Mouse (Mus musculus) naive thymus-derived CD4-positive, alpha-beta T cell, adult 2 months (primary cell): Measurements from ENCODE around the gene Vmn1r71.
"Not testable (repeated sequence)": the region's sequence is repeated elsewhere in the genome, so short reads cannot be mapped to it uniquely, and the experiment has no call there.

ENCODE experiments used
- DNase-seq: peaks from one replicate; pipeline ENCODE4 v3.0.0-alpha.2; 2011; ENCODE audit warnings: low read depth

Gene Vmn1r71

GRCm38 (mm10) chr7:10754264-10754663 lies at the start of gene Vmn1r71:
Vmn1r71 (minus strand) TSS chr7:10754364.
- DNase-seq: no peak

GRCm38 (mm10) chr7:10757551-10757950 lies 3.4 kb upstream of the Vmn1r71 start:
- DNase-seq: not testable (repeated sequence)
